Mouse (Mus musculus) heart, postnatal 0 days (tissue): ENCODE measurements around the gene Ppp2r5a. TPM values are rescaled to one million over a fixed set of nuclear protein-coding genes. Genes with fewer than 3 reads are reported as not detected.
"Not testable (repeated sequence)": the region's sequence is repeated elsewhere in the genome, so short reads cannot be mapped to it uniquely, and the experiment has no call there.

ENCODE experiments used
- ATAC-seq: fragments of 200-750 bp; cut with Nextera tagmentation; 2 replicates; pipeline ENCODE4 v1.8.0; 2017; ENCODE audit warnings: low read depth, moderate number of reproducible peaks, moderate library complexity; ENCODE audit not compliant: insufficient read depth
- DNase-seq: peaks from one replicate; pipeline ENCODE4 v3.0.0-alpha.2; 2016; ENCODE audit warnings: low spot score
- H3K27ac ChIP-seq: fragments of 300-500 bp; sonication (generic); 2 replicates; pipeline ENCODE4 v1.5.1; 2014; ENCODE audit warnings: low read depth, mild to moderate bottlenecking
- H3K27me3 ChIP-seq: fragments of 300-500 bp; sonication (generic); 2 replicates; pipeline ENCODE4 v1.6.1; 2014; ENCODE audit warnings: low read length, mixed read lengths; ENCODE audit not compliant: control insufficient read depth, insufficient read depth
- H3K36me3 ChIP-seq: fragments of 300-500 bp; sonication (generic); replicated peaks from 2 replicates; pipeline ENCODE4 v1.6.1; 2014; ENCODE audit warnings: low read length, mixed read lengths; ENCODE audit not compliant: control insufficient read depth, insufficient read depth
- H3K4me1 ChIP-seq: fragments of 300-500 bp; sonication (generic); 2 replicates; pipeline ENCODE4 v1.6.1; 2014; ENCODE audit warnings: antibody characterized with exemption; ENCODE audit not compliant: control insufficient read depth, insufficient read depth
- H3K4me2 ChIP-seq: fragments of 300-500 bp; sonication (generic); 2 replicates; pipeline ENCODE4 v1.6.1; 2014; ENCODE audit warnings: low read depth, mild to moderate bottlenecking, low read length, moderate library complexity
- H3K4me3 ChIP-seq: fragments of 300-500 bp; sonication (generic); 2 replicates; pipeline ENCODE4 v1.5.1; 2014; ENCODE audit warnings: low read depth, low read length
- H3K9ac ChIP-seq: fragments of 300-500 bp; sonication (generic); replicated peaks from 2 replicates; pipeline ENCODE4 v1.6.1; 2014; ENCODE audit warnings: low read depth, low read length, mixed read lengths
- H3K9me3 ChIP-seq: fragments of 300-500 bp; sonication (generic); replicated peaks from 2 replicates; pipeline ENCODE4 v1.6.1; 2016; ENCODE audit warnings: low read length; ENCODE audit not compliant: control insufficient read depth
- CTCF ChIP-seq: IDR thresholded peaks from 2 replicates; pipeline ENCODE4 v1.5.1; 2016; ENCODE audit warnings: antibody characterized with exemption, control low read depth, low read depth
- EP300 ChIP-seq: IDR thresholded peaks from 2 replicates; pipeline ENCODE4 v1.6.1; 2016; ENCODE audit warnings: antibody characterized with exemption, low read depth
- WGBS: fragments of 180-500 bp; shearing (Covaris S2); extraction: QIAGEN DNeasy Blood & Tissue Kit; methylation state at CpG from one replicate; pipeline ENCODE4 v1.1.7; 2014; 5-methylcytosine and 5-hydroxymethylcytosine counted together
- polyA plus RNA-seq: library from polyadenylated mRNA; unstranded; fragments of >200 nt; fragmentation: Nextera tagmentation; extraction: Ambion mirVana; gene quantifications from 2 replicates; pipeline ENCODE4 v1.2.1, GENCODE M21; 2015
- total RNA-seq: library from RNA; depleted of rRNA; stranded (reverse); fragments of >200 nt; gene quantifications from 2 replicates; pipeline ENCODE4 v1.2.3, GENCODE M21; 2014; ENCODE audit warnings: low replicate concordance

Ppp2r5a gene
- total and polyA plus RNA-seq, 2 experiments from 2014 or later, result 31.4 to 109 TPM

DNA sequence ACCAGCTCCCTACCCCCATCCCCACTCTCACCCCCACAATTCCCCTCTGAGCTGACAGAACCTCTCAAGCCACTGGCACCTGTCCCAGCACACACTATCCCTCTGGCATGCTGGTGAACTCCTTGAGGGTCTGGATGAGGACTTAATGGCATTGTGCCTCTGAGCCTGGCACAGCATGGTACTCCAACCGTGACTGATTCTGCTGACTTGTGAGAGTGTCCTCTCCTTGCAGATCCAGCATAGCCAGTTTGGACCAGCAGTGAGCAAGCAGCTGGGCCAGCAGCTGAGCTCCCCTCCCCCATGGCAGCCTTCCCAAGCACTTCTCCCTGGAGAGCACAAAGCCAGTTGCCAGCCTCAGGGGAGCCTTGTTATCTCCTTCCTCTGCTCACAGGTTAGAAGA lies 32.3 kb upstream of the Ppp2r5a start:
- Histone ChIP-seq H3K9ac (no peak overlapping the region), H3K4me2 (0 out of 2 replicates have a peak overlapping the region, but pooled peaks have one; percentile 0), H3K27ac (peak overlapping the region; percentile 67), H3K9me3 (no peaks in the 10 kb centered on the region), H3K4me1 (peaks cover 36% of the 10 kb centered on the region), H3K27me3 (no peaks in the 10 kb centered on the region), H3K36me3 (no peaks in the 10 kb centered on the region), H3K4me3 (no peak overlapping the region)
- DNase-seq (peak; percentile 70), ATAC-seq (peak; percentile 62)
- TF ChIP-seq CTCF, result no peak
- no peak for TF ChIP-seq EP300
- WGBS, result 18% methylated on average over 1 of the region's 1 CpGs

DNA sequence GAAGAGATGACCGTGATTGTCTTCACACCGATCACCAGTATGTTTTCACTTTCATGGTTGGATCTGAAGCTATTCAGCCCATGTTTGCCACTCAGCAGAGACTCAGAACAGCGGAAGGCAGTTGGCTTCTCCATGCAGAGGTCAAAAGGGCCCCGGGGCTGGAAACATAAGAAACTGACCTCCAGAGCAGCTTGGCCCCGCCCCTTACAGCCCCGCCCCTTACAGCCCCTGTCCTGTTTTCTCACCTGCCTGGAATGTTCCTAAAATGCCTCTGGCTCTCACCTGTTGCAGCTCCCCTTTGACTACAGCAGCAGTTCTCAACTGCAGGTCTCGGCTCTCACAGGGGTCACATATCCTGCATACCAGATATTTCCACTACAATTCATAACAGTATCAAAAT lies 29.5 kb upstream of the Ppp2r5a start:
- Histone ChIP-seq H3K9me3 (no peaks in the 10 kb centered on the region), H3K9ac (no peak overlapping the region), H3K4me1 (peaks cover 32% of the 10 kb centered on the region), H3K36me3 (no peaks in the 10 kb centered on the region), H3K27me3 (no peaks in the 10 kb centered on the region), H3K27ac (no peak overlapping the region), H3K4me2 (peak overlapping the region; percentile 6; the same call in 1 of the 2 replicates), H3K4me3 (no peak overlapping the region)
- DNase-seq (no peak), ATAC-seq (no peak)
- 45% methylated on average over 7 of the region's 7 CpGs for WGBS
- no peak for TF ChIP-seq EP300
- TF ChIP-seq CTCF, result no peak

DNA sequence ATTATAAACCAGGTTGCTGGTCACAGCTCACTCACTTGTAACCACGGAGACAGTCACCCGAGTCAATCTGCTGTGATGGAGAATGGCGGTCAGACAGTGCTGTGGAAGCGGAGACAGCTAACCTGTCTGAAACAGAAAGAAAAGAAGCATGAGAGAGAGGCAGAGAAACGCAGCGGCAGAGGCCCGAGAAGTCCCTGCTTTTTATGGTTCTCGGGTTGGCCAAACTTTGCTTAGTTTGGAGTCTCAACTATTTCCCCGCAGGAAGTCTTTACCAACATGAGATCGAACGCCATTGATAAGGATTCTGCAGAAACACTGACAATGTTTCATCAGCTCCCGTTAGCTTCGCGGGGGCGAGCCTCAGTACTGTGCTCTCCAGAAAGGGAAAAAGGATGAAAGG lies 29.0 kb upstream of the Ppp2r5a start:
- Histone ChIP-seq H3K9me3 (no peaks in the 10 kb centered on the region), H3K27ac (no peak overlapping the region), H3K4me3 (no peak overlapping the region), H3K36me3 (no peaks in the 10 kb centered on the region), H3K4me2 (peak overlapping the region; percentile 6; the same call in 1 of the 2 replicates), H3K27me3 (no peaks in the 10 kb centered on the region), H3K4me1 (peaks cover 27% of the 10 kb centered on the region), H3K9ac (no peak overlapping the region)
- 66% methylated on average over 15 of the region's 15 CpGs for WGBS
- DNase-seq (no peak), ATAC-seq (no peak)
- TF ChIP-seq EP300 (no peak), CTCF (no peak)

DNA sequence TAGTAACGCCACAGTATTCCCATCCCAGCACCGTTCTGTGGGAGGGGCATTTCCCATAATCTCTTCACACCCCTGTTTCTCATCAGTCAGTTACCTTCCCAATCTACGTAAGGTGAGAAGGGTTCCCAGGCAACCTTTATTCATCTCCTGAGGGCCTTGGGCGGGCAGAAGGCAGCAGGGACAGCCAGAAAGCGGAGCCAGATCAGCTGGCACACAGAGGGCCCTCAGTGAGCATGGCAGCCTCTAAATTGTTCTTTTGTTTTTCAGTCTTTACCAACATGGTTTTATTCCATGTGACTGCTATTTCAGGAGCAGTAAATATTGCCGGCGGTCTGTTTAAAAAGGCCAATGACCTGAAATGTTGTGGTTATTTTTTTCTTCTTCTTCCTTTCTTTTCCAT lies 27.0 kb upstream of the Ppp2r5a start:
- H3K9me3 ChIP-seq, result no peaks in the 10 kb centered on the region
- no peaks in the 10 kb centered on the region for H3K27me3 ChIP-seq
- no peak overlapping the region for H3K27ac ChIP-seq
- no peak for DNase-seq
- H3K4me1 ChIP-seq, result peaks cover 8% of the 10 kb centered on the region
- WGBS, result 80% methylated on average over 7 of the region's 7 CpGs
- H3K4me2 ChIP-seq, result no peak overlapping the region
- ATAC-seq, result no peak
- no peaks in the 10 kb centered on the region for H3K36me3 ChIP-seq
- no peak overlapping the region for H3K4me3 ChIP-seq
- TF ChIP-seq CTCF (no peak), EP300 (no peak)
- H3K9ac ChIP-seq, result no peak overlapping the region

DNA sequence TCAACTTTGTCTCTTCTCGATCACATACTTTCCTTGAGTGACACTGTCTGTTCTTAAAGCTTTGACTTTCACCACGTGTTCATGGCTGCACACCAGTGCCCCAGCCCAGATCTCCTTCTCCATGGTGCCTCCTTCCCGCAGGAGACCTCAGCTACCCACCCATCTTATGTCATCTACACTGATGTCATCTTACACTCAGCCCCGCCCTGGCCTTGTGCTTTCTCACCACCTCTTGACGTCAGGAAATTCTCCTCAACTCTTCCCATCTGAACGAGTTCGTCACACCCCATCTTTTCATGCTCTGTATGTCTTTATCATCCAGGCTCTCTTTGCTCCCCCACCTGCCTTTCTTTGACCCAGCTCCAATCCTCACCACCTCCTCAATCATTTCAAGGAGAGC lies 22.8 kb upstream of the Ppp2r5a start:
- Histone ChIP-seq H3K27ac (no peak overlapping the region), H3K9ac (no peak overlapping the region), H3K27me3 (no peaks in the 10 kb centered on the region), H3K4me1 (peaks cover 10% of the 10 kb centered on the region), H3K4me3 (no peak overlapping the region), H3K4me2 (no peak overlapping the region), H3K36me3 (no peaks in the 10 kb centered on the region), H3K9me3 (no peaks in the 10 kb centered on the region)
- DNase-seq (no peak), ATAC-seq (no peak)
- 50% methylated on average over 7 of the region's 7 CpGs for WGBS
- TF ChIP-seq EP300, result no peak
- TF ChIP-seq CTCF, result no peak

DNA sequence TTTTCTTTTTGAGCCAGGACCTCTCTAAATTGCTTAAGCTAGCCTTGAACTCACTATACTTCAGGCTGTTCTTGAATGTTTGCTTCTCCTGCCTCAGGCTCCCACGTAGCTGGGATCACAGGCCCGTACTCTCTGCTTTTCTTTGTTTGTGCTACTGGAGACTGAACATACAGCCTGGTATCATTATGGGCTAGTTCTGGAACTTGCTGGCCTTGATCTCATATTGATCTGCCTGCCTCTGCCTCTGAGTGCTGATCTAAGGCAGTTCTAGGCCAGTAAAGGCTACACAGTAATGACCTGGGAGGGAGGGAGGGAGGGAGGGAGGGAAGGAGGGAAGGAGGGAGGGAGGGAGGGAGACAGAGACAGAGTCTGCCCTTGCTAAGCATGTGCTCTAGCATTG lies 20.1 kb upstream of the Ppp2r5a start:
- Histone ChIP-seq H3K27me3 (no peaks in the 10 kb centered on the region), H3K9me3 (no peaks in the 10 kb centered on the region), H3K4me2 (no peak overlapping the region), H3K9ac (no peak overlapping the region), H3K27ac (no peak overlapping the region), H3K36me3 (no peaks in the 10 kb centered on the region), H3K4me3 (no peak overlapping the region), H3K4me1 (peaks cover 22% of the 10 kb centered on the region)
- DNase-seq (no peak), ATAC-seq (no peak)
- no peak for TF ChIP-seq EP300
- no peak for TF ChIP-seq CTCF
- 91% methylated on average over 2 of the region's 2 CpGs for WGBS

DNA sequence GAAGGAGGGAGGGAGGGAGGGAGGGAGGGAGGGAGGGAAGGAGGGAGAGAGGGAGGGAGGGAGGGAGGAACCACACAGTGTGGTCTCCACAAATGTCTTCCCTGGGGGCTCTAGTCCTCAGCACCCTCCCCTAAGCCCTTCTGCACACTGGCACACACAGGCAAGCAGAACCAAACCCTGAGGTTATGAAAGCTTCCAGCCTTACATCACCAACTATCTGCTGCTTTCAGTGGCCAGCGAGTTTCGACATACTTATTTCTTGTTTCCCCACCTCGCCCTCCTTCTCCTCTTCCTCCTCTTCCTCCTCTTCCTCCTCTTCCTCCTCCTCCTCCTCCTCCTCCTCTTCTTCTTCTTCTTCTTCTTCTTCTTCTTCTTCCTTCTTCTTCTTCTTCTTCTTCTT lies 19.6 kb upstream of the Ppp2r5a start:
- DNase-seq, H3K4me3 ChIP-seq, ATAC-seq, H3K9ac ChIP-seq, H3K4me2 ChIP-seq, H3K27ac ChIP-seq, H3K9me3 ChIP-seq, H3K27me3 ChIP-seq, H3K36me3 ChIP-seq: not testable (repeated sequence)
- 56% methylated on average over 3 of the region's 3 CpGs for WGBS
- peaks cover 22% of the 10 kb centered on the region for H3K4me1 ChIP-seq
